ENCODE assay signal across 11 mouse cellular contexts in the genomic region with DNA sequence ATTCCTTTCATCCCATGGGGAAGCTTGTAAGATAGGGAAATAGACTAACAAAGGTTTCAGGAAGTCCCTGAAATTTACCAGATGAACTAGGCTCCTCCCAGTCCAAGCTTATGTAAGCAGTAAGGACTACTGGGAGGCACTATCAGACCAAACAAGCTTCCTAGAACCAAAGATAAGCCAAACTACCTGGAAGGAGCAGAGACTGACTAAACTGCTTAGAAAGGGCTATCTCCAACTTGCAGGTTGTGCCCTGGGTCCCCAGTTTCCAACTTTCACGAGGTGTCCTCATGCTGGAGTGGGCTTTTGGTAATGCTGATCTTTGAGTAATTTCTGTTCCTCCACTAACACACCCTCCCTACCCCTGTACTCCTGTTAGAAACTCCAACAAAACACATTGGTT.
"Had no signal": no experiment of that assay in that cellular context is flagged by ENCODE, and none has a peak within 500 bp of the region (broad histone marks: within the 10 kb centered on the region; RNA-seq: fewer than 3 reads in every experiment).

No protein-coding gene starts in this region.

- H3K9ac ChIP-seq: midbrain, embryonic 13.5 days had no signal

- ATAC-seq: lung, postnatal 0 days; midbrain, embryonic 13.5 days had no signal

- H3K9me3 ChIP-seq: limb, embryonic 10.5 days; midbrain, embryonic 13.5 days had no signal

- H3K4me3 ChIP-seq: left cerebral cortex, adult 2 months; limb, embryonic 10.5 days; midbrain, embryonic 13.5 days; myocyte had no signal

- H3K36me3 ChIP-seq: limb, embryonic 10.5 days; midbrain, embryonic 13.5 days had no signal

- H3K4me2 ChIP-seq: midbrain, embryonic 13.5 days had no signal

- H3K27ac ChIP-seq: left cerebral cortex, adult 2 months; limb, embryonic 10.5 days; midbrain, embryonic 13.5 days had no signal

- DNase-seq: kidney, postnatal 14 days; lung, adult 2 months; lung, postnatal 36 days; spleen, adult 18-20 months; thymus, adult 18-20 months; thymus, postnatal 14 days had no signal
